Mouse (Mus musculus) G1E (cell line): Measurements from ENCODE around the gene Dock3. TPM values are rescaled to one million over a fixed set of nuclear protein-coding genes. Genes with fewer than 3 reads are reported as not detected.

Experiments
- ATAC-seq: 2 replicates; pipeline ENCODE4 v1.8.0; 2016; ENCODE audit warnings: mild to moderate bottlenecking; ENCODE audit not compliant: insufficient number of reproducible peaks, poor library complexity, low FRiP score, severe bottlenecking; ENCODE audit errors: extremely low read depth
- DNase-seq: peaks from one replicate; pipeline ENCODE4 v3.0.0; 2012; ENCODE audit warnings: low spot score
- H3K27me3 ChIP-seq: 2 replicates; pipeline ENCODE4 v1.6.1; 2012; ENCODE audit warnings: mild to moderate bottlenecking, low read length, inconsistent platforms; ENCODE audit not compliant: insufficient read depth
- H3K36me3 ChIP-seq: replicated peaks from 2 replicates; pipeline ENCODE3; 2012; ENCODE audit warnings: mild to moderate bottlenecking, inconsistent platforms
- H3K4me1 ChIP-seq: 2 replicates; pipeline ENCODE4 v1.6.1; 2012; ENCODE audit warnings: low read depth, low read length, inconsistent platforms, mixed read lengths; ENCODE audit not compliant: insufficient read depth
- H3K4me3 ChIP-seq: 2 replicates; pipeline ENCODE4 v1.5.1; 2012; ENCODE audit warnings: low read depth, mild to moderate bottlenecking, inconsistent platforms, low read length, moderate library complexity, mixed read lengths
- H3K9me3 ChIP-seq: replicated peaks from 2 replicates; pipeline ENCODE4 v1.6.1; 2012; ENCODE audit warnings: inconsistent platforms
- CTCF ChIP-seq: IDR thresholded peaks from 2 replicates; pipeline ENCODE4 v1.5.1; 2012; ENCODE audit warnings: low read depth, low read length, inconsistent platforms, mixed read lengths
- GATA1 ChIP-seq: IDR thresholded peaks from 2 replicates; pipeline ENCODE4 v1.6.1; 2012; ENCODE audit warnings: borderline replicate concordance, low read length, inconsistent platforms, mixed read lengths
- GATA2 ChIP-seq: IDR thresholded peaks from 2 replicates; pipeline ENCODE4 v1.6.1; 2012; ENCODE audit warnings: low read depth, low read length, inconsistent platforms, borderline replicate concordance
- POLR2AphosphoS5 ChIP-seq: IDR thresholded peaks from 2 replicates; pipeline ENCODE4 v1.6.1; 2012; ENCODE audit warnings: low read depth, low read length, inconsistent platforms; ENCODE audit not compliant: insufficient replicate concordance
- TAL1 ChIP-seq: conservative IDR thresholded peaks from 2 replicates; pipeline ENCODE4 v1.6.1; 2012; ENCODE audit warnings: low read depth, low read length, inconsistent platforms, mixed read lengths
- polyA plus RNA-seq: library from polyadenylated mRNA; stranded (reverse); fragments of >175 nt; gene quantifications from 2 replicates; pipeline ENCODE4 v1.2.3, GENCODE M21; 2012
- total RNA-seq, 2 experiments: library from RNA; stranded (forward) in 1 of 2; stranded (reverse) in 1 of 2; fragments of 200-1000 nt in 1 of 2; fragments of >200 nt in 1 of 2; fragmentation: Nextera tagmentation in 1 of 2; gene quantifications; 2 replicates each; pipeline ENCODE4 v1.2.3; 2014 to 2017

Gene Dock3
- total and polyA plus RNA-seq, 3 experiments, result 0.33 TPM; not detected in 2

GRCm38 (mm10) chr9:106903099-106903790 lies 328.5 kb downstream of the Dock3 start:
- DNase-seq (no peak), ATAC-seq (no peak)
- H3K36me3 ChIP-seq, result no peaks in the 10 kb centered on the region
- no peak overlapping the region for H3K4me3 ChIP-seq
- no peaks in the 10 kb centered on the region for H3K4me1 ChIP-seq
- H3K9me3 ChIP-seq, result no peaks in the 10 kb centered on the region
- TF ChIP-seq TAL1 (no peak), GATA2 (no peak), GATA1 (no peak), CTCF (no peak), POLR2AphosphoS5 (no peak)
- H3K27me3 ChIP-seq, result peaks cover 49% of the 10 kb centered on the region

GRCm38 (mm10) chr9:106901596-106901995 lies 330.1 kb downstream of the Dock3 start:
- Histone ChIP-seq H3K27me3 (peaks cover 54% of the 10 kb centered on the region), H3K4me1 (no peaks in the 10 kb centered on the region), H3K9me3 (no peaks in the 10 kb centered on the region), H3K36me3 (no peaks in the 10 kb centered on the region), H3K4me3 (no peak overlapping the region)
- ATAC-seq (no peak), DNase-seq (no peak)
- no peak for TF ChIP-seq GATA2
- TF ChIP-seq GATA1, result no peak
- TF ChIP-seq CTCF, result no peak
- TF ChIP-seq TAL1, result no peak
- no peak for TF ChIP-seq POLR2AphosphoS5

GRCm38 (mm10) chr9:106898901-106899300 lies 332.8 kb downstream of the Dock3 start:
- peaks cover 66% of the 10 kb centered on the region for H3K27me3 ChIP-seq
- H3K4me1 ChIP-seq, result no peaks in the 10 kb centered on the region; the same call in 1 of the 2 replicates
- H3K9me3 ChIP-seq, result no peaks in the 10 kb centered on the region
- H3K4me3 ChIP-seq, result no peak overlapping the region
- TF ChIP-seq TAL1 (no peak), GATA2 (no peak), CTCF (no peak), GATA1 (no peak), POLR2AphosphoS5 (no peak)
- ATAC-seq, result no peak
- no peaks in the 10 kb centered on the region for H3K36me3 ChIP-seq
- DNase-seq, result no peak

GRCm38 (mm10) chr9:106893327-106893726 lies 338.4 kb downstream of the Dock3 start:
- no peak for DNase-seq
- H3K9me3 ChIP-seq, result no peaks in the 10 kb centered on the region
- ATAC-seq, result no peak
- TF ChIP-seq TAL1, result no peak
- no peak for TF ChIP-seq GATA1
- no peak for TF ChIP-seq GATA2
- TF ChIP-seq CTCF, result no peak
- TF ChIP-seq POLR2AphosphoS5, result no peak
- peaks cover 26% of the 10 kb centered on the region for H3K36me3 ChIP-seq
- peaks cover 34% of the 10 kb centered on the region for H3K4me1 ChIP-seq
- peaks cover 27% of the 10 kb centered on the region for H3K27me3 ChIP-seq
- no peak overlapping the region; the same call in 1 of the 2 replicates for H3K4me3 ChIP-seq

GRCm38 (mm10) chr9:106892552-106892875 lies 339.2 kb downstream of the Dock3 start:
- Histone ChIP-seq H3K4me3 (peak overlapping the region; percentile 87), H3K36me3 (peaks cover 33% of the 10 kb centered on the region), H3K4me1 (peaks cover 40% of the 10 kb centered on the region), H3K9me3 (no peaks in the 10 kb centered on the region), H3K27me3 (peaks cover 23% of the 10 kb centered on the region)
- TF ChIP-seq CTCF, result no peak
- TF ChIP-seq GATA1, result no peak
- TF ChIP-seq POLR2AphosphoS5, result no peak
- TF ChIP-seq TAL1, result no peak
- no peak for TF ChIP-seq GATA2
- DNase-seq (no peak), ATAC-seq (no peak)

GRCm38 (mm10) chr9:106891829-106892551 lies 339.7 kb downstream of the Dock3 start, which contains the start of gene Manf:
Manf (minus strand) TSS chr9:106891979.
- Histone ChIP-seq H3K4me1 (peaks cover 44% of the 10 kb centered on the region), H3K27me3 (peaks cover 18% of the 10 kb centered on the region), H3K9me3 (no peaks in the 10 kb centered on the region), H3K36me3 (peaks cover 36% of the 10 kb centered on the region), H3K4me3 (peak within 1 kb of the TSS; percentile 87)
- ATAC-seq (peak; percentile 93), DNase-seq (peak; percentile 100)
- TF ChIP-seq TAL1 (no peak), GATA1 (no peak), POLR2AphosphoS5 (no peak)
